Mouse (Mus musculus) cerebellum, adult 2 months (tissue): ENCODE measurements at regions not wholly inside any gene's neighbourhood (a gene's known extent, or its start where the extent isn't known, plus 50 kb on each side); places are given as distances from the start of the nearest gene placed in this dataset.

Source experiments
- DNase-seq, 2 experiments: peaks; one replicate each; pipeline ENCODE4 v3.0.0; 2021
- H3K27ac ChIP-seq: fragments of 200-500 bp; 2 replicates; pipeline ENCODE4 v1.5.1; 2012; ENCODE audit warnings: low read length, control low read depth, inconsistent platforms; ENCODE audit not compliant: insufficient read depth
- H3K27me3 ChIP-seq: fragments of 200-500 bp; 2 replicates; pipeline ENCODE4 v1.6.1; 2012; ENCODE audit warnings: inconsistent platforms, mild to moderate bottlenecking, low read length, moderate library complexity; ENCODE audit not compliant: control insufficient read depth, insufficient read depth
- H3K4me1 ChIP-seq: fragments of 200-500 bp; 2 replicates; pipeline ENCODE4 v1.6.1; 2011; ENCODE audit warnings: low read length; ENCODE audit not compliant: control insufficient read depth, insufficient read depth
- H3K4me3 ChIP-seq: fragments of 200-500 bp; replicated peaks from 2 replicates; pipeline ENCODE3; 2011; ENCODE audit warnings: mild to moderate bottlenecking, low read depth, low read length, control low read depth; ENCODE audit not compliant: insufficient read depth
- CTCF ChIP-seq: fragments of 200-500 bp; IDR thresholded peaks from 2 replicates; pipeline ENCODE4 v1.5.1; 2011; ENCODE audit warnings: low read depth, mild to moderate bottlenecking, control low read depth, low read length, moderate library complexity, borderline replicate concordance; ENCODE audit not compliant: insufficient read depth
- POLR2A ChIP-seq: fragments of 200-500 bp; IDR thresholded peaks from 2 replicates; pipeline ENCODE4 v1.6.1; 2011; ENCODE audit warnings: low read length, control low read depth, borderline replicate concordance; ENCODE audit not compliant: insufficient read depth
- WGBS: fragments of 180-500 bp; shearing (Covaris S2); methylation state at CpG from one replicate; pipeline ENCODE4 v1.1.7; 2018; 5-methylcytosine and 5-hydroxymethylcytosine counted together

DNA sequence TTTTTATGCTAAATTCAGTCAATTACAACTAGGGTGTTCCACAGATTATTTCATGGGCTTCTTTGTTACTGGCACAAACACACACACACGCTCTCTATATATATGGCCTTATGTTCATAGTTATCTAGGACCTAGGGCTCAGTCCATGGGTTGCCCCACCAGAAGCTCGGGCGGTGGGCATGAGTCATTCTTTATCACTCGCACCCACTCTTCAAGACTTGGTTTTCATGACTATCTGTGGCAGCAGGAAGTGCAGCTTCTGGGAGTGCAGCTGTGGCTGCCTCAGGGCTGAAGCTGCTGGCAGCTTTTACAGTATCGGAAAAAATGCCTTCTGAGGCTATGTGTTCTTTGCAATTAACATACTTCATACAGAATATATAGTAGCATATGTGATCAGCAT, 198.7 kb downstream of the Ipo11 start:
- no peaks in the 10 kb centered on the region for H3K27me3 ChIP-seq
- TF ChIP-seq POLR2A (no peak), CTCF (no peak)
- no peaks in the 10 kb centered on the region for H3K4me1 ChIP-seq
- H3K4me3 ChIP-seq, result no peak overlapping the region
- H3K27ac ChIP-seq, result no peak overlapping the region
- no peak for DNase-seq
- WGBS, result 91% methylated on average over 5 of the region's 5 CpGs

DNA sequence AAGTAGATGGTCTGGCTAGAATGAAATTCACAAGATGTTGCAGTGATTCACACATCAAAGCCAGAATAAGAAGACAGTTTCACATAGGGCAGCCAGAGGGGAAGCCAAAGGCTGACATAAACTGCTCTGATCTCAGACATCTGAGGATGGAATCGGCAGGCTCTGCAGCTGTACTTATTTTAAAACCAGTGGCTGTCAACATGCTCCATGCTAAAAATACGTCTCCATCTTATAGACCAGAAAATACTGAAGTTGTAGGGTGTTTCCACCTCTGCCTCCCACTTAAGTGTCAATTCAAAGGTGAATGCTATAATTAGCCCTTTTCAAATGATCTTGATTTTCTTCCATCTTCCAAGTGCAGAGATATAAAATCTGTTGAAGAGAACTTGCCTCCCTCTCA, 202.4 kb downstream of the Ipo11 start:
- no peak for DNase-seq
- no peaks in the 10 kb centered on the region for H3K27me3 ChIP-seq
- no peak for TF ChIP-seq CTCF
- no peak for TF ChIP-seq POLR2A
- H3K27ac ChIP-seq, result no peak overlapping the region
- H3K4me3 ChIP-seq, result no peak overlapping the region
- H3K4me1 ChIP-seq, result no peaks in the 10 kb centered on the region
- WGBS, result 88% methylated on average over 2 of the region's 2 CpGs

DNA sequence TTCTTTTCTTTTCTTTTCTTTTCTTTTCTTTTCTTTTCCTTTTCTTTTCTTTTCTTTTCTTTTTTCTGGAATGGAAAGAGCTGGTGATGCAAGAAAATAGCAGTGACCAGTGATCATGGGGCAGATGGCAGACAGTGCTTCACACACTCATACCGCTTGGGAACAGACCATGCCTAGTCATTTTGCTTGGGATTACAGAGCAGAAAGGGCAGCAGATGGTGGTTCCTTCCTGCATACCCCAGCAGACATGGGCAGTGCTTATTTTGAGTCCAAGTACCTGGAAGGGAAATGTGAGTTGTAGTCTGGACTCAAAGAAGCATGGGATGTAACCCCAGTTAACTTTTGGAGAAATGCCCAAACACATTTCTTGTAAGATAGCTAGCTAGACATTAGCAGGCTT, 203.9 kb downstream of the Ipo11 start:
- no peak for TF ChIP-seq POLR2A
- no peak for TF ChIP-seq CTCF
- no peak overlapping the region for H3K27ac ChIP-seq
- H3K4me3 ChIP-seq, result no peak overlapping the region
- no peaks in the 10 kb centered on the region for H3K4me1 ChIP-seq
- DNase-seq, result peak in 1 of 2 experiments; percentile 25
- WGBS, result 9% methylated on average over 1 of the region's 1 CpGs
- no peaks in the 10 kb centered on the region for H3K27me3 ChIP-seq

DNA sequence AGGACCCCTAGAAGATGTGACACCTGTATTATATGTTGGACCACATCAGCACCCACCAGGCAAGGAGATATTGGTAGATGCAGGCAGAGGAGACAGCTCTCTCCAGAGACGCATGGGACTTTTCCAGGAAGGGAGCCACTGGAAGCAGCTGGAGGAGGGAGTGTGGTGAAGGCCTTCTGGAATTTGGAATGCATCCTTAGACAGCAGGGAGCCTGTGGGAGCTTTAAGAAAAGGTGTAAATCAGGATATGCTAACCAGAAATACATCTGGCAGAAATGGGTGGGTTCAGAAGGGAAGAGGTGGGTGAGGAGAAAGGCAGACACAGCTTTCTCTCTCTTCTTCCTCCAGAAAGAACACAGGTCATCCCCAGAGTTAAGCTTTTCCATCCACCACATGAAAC, 213.4 kb downstream of the Ipo11 start:
- H3K4me1 ChIP-seq, result no peaks in the 10 kb centered on the region

DNA sequence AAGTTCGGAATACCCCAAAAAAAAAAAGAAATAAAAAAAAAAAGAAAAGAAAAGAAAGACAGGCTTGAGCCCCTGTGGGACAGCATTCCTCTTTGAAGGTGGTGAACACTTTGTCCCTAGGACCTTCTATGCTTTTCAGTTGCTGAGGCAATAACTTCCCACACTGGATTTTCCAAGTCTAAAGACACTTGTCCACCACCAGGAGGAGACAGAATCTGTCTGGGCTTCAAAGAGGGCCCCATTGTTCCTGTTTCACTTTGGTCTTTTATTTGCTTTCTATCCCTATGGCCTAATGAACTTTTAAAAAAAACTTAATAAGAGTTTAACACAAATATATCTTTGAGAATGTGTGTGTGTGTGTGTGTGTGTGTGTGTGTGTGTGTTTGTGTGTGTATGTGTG, 215.6 kb downstream of the Ipo11 start:
- Histone ChIP-seq H3K4me3 (no peak overlapping the region), H3K27me3 (no peaks in the 10 kb centered on the region), H3K4me1 (no peaks in the 10 kb centered on the region), H3K27ac (no peak overlapping the region)
- TF ChIP-seq CTCF (no peak), POLR2A (no peak)
- WGBS, result 86% methylated on average over 1 of the region's 1 CpGs
- DNase-seq, result no peak

More for the DNA sequence above, 213.4 kb downstream of the Ipo11 start:
- no peak overlapping the region for H3K4me3 ChIP-seq
- TF ChIP-seq POLR2A (no peak), CTCF (no peak)
- H3K27me3 ChIP-seq, result no peaks in the 10 kb centered on the region
- H3K27ac ChIP-seq, result no peak overlapping the region
- WGBS, result 76% methylated on average over 1 of the region's 1 CpGs
- DNase-seq, result no peak

DNA sequence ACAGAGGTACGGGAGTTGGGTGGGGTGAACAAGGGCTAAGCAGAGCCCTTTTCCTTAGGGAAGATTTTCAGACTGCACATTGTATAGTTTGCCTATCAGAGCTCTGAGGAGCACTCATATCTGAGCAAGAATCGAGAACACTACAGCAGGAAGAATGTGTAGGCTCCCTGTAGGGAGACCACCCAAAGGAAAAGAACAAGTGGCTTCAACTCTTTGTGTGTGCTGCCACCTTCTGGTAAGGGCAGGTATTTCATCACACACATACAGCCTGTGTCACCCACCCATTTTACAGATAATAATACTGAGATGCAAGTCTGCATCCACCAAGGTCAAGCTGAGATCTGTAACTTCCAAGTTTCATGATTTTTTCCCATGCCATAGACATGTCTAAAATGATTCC, 221.0 kb downstream of the Ipo11 start:
- TF ChIP-seq POLR2A (no peak), CTCF (peak; percentile 27; the same call in 1 of the 2 replicates)
- H3K4me1 ChIP-seq, result no peaks in the 10 kb centered on the region
- no peaks in the 10 kb centered on the region for H3K27me3 ChIP-seq
- H3K4me3 ChIP-seq, result no peak overlapping the region
- 49% methylated on average over 2 of the region's 2 CpGs for WGBS
- DNase-seq, result no peak
- no peak overlapping the region for H3K27ac ChIP-seq

DNA sequence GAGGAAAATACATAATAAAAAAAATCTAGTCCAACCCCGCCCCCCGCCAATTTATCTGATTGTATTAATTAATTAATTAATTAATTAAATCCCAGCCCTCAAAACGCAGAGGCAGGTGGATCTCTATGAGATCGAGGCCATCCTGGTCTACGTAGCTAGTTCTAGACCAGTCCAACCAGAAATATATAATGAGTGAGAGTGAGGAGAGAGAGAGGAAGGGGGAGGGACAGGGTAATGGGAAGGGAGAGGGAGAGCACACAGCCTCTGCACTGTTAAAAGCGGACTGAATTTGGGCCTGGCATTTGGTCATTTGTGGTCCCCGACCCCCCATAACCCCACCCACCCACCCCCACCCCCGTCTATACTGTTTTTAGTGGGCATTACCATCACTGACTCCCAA, 221.5 kb downstream of the Ipo11 start:
- no peak for DNase-seq
- H3K27ac ChIP-seq, result no peak overlapping the region
- no peaks in the 10 kb centered on the region for H3K4me1 ChIP-seq
- TF ChIP-seq CTCF (no peak), POLR2A (no peak)
- no peak overlapping the region for H3K4me3 ChIP-seq
- 84% methylated on average over 8 of the region's 8 CpGs for WGBS
- no peaks in the 10 kb centered on the region for H3K27me3 ChIP-seq

DNA sequence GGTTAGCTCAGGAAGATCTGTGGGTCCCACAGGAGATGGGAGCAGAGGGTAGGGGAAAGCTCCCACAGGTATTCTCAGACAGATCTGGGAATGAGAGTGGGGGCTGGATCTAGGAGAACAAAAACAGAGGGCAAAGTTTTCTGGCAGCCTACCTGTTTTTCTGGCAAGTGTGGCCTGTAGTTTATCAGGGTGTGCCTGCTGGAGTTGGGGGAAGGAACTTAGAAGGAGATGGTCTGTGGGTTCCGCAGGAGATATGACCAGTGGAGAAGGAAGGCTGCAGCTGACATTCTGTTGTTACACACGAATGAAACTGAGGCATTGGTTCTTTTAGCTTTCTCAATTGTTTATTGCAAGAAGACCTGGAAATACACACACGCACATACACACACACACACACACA, 226.2 kb downstream of the Ipo11 start:
- 87% methylated on average over 3 of the region's 3 CpGs for WGBS
- no peak for DNase-seq
- Histone ChIP-seq H3K27me3 (no peaks in the 10 kb centered on the region), H3K27ac (no peak overlapping the region), H3K4me3 (no peak overlapping the region), H3K4me1 (no peaks in the 10 kb centered on the region)
- TF ChIP-seq CTCF (no peak), POLR2A (no peak)

DNA sequence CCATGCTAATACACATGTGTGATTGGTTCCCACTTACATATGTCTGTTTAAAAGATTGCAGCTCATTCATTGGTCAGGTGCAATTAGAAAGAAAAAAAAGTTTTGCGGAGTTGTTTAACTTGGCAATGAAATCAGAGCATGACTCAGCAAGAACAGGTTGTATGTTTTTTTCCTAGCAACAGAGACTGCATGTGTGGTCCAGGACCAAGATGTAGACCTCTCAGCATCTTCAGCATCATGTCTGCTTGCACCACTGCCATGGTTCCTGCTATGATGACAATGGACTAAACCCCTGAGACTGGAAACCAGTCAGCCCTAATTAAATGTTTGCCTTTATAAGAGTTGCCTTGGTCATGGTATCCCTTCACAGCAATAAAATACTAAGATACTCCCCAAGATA, 236.4 kb downstream of the Ipo11 start:
- no peak for DNase-seq
- Histone ChIP-seq H3K4me1 (no peaks in the 10 kb centered on the region), H3K27me3 (no peaks in the 10 kb centered on the region), H3K4me3 (no peak overlapping the region), H3K27ac (no peak overlapping the region)
- no peak for TF ChIP-seq POLR2A
- TF ChIP-seq CTCF, result no peak
- WGBS, result 82% methylated on average over 1 of the region's 1 CpGs

DNA sequence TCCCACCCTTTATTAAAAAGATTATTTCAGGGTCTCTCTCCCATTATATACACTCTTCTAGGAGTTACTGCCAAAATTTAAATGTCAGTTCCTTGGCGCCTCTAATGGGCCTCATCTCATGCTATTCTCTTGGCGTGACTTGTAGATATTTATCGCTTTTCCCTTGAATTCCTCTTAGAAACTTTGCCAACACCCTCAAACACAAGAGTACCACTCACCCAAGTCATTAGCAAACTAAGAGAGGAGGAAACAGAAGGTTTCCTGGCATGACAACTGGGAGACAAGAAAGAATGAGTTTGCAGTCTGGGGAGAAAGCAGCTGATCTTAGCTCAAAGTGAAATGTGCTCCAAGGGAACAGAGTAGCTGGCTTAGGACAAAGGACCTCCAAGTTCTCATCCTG, 236.8 kb downstream of the Ipo11 start:
- DNase-seq, result no peak
- H3K4me1 ChIP-seq, result no peaks in the 10 kb centered on the region
- H3K27ac ChIP-seq, result no peak overlapping the region
- no peak overlapping the region for H3K4me3 ChIP-seq
- WGBS, result 14% methylated on average over 3 of the region's 3 CpGs
- no peaks in the 10 kb centered on the region for H3K27me3 ChIP-seq
- no peak for TF ChIP-seq CTCF
- no peak for TF ChIP-seq POLR2A
